Mouse (Mus musculus) midbrain, embryonic 15.5 days (tissue): ENCODE measurements around the gene Zfp277. TPM values are rescaled to one million over a fixed set of nuclear protein-coding genes. Genes with fewer than 3 reads are reported as not detected.

ENCODE experiments used
- ATAC-seq: fragments of 200-750 bp; cut with Nextera tagmentation; replicated peaks from 2 replicates; pipeline ENCODE4 v1.8.0; 2017; ENCODE audit warnings: moderate TSS enrichment
- H3K27ac ChIP-seq: fragments of 300-500 bp; sonication (generic); 2 replicates; pipeline ENCODE4 v1.5.1; 2015; ENCODE audit warnings: mild to moderate bottlenecking, inconsistent platforms
- H3K27me3 ChIP-seq: fragments of 300-500 bp; sonication (generic); replicated peaks from 2 replicates; pipeline ENCODE4 v1.6.1; 2015; ENCODE audit warnings: inconsistent platforms
- H3K36me3 ChIP-seq: fragments of 300-500 bp; sonication (generic); replicated peaks from 2 replicates; pipeline ENCODE4 v1.6.1; 2015; ENCODE audit warnings: inconsistent platforms
- H3K4me1 ChIP-seq: fragments of 300-500 bp; sonication (generic); 2 replicates; pipeline ENCODE4 v1.6.1; 2015; ENCODE audit warnings: inconsistent platforms
- H3K4me2 ChIP-seq: fragments of 300-500 bp; sonication (generic); 2 replicates; pipeline ENCODE4 v1.6.1; 2015; ENCODE audit warnings: inconsistent platforms, mild to moderate bottlenecking, moderate library complexity
- H3K4me3 ChIP-seq: fragments of 300-500 bp; sonication (generic); 2 replicates; pipeline ENCODE4 v1.5.1; 2015; ENCODE audit warnings: mild to moderate bottlenecking, inconsistent platforms
- H3K9ac ChIP-seq: fragments of 300-500 bp; sonication (generic); 2 replicates; pipeline ENCODE4 v1.6.1; 2015; ENCODE audit warnings: mild to moderate bottlenecking, inconsistent platforms
- H3K9me3 ChIP-seq: fragments of 300-500 bp; sonication (generic); 2 replicates; pipeline ENCODE4 v1.6.1; 2016; ENCODE audit warnings: inconsistent platforms
- WGBS: fragments of 180-500 bp; shearing (Covaris S2); methylation state at CpG from one replicate; pipeline ENCODE4 v1.1.7; 2015; ENCODE audit warnings: mixed read lengths; 5-methylcytosine and 5-hydroxymethylcytosine counted together
- polyA plus RNA-seq: library from polyadenylated mRNA; unstranded; fragments of >200 nt; fragmentation: Nextera tagmentation; extraction: Ambion mirVana; gene quantifications from 2 replicates; pipeline ENCODE4 v1.2.1, GENCODE M21; 2015

The Zfp277 gene
- polyA plus RNA-seq, 1 experiment from 2014 or later: 26.9 TPM

DNA sequence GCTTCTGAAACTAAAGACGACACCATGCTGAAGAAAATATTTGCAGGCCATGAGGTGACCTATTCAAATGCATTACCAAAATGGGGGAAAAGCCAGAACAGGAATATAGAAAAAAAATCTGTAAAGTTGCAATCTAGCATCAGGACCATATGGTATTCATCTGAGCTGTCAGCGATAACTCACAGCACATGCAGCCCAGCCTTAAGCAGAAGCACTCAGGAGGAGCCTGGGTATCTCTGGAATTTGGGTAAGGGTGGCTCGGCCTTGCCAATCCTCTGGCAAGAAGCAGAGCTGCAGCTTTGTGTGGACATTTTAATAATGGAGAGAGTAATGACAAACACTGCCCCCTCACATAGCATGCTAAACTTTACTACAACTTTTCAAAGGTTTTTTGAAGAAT lies 15.7 kb downstream of the Zfp277 start:
- Histone ChIP-seq H3K4me1 (no peaks in the 10 kb centered on the region), H3K9me3 (no peaks in the 10 kb centered on the region), H3K27me3 (no peaks in the 10 kb centered on the region), H3K36me3 (no peaks in the 10 kb centered on the region), H3K27ac (no peak overlapping the region), H3K4me2 (no peak overlapping the region), H3K4me3 (no peak overlapping the region), H3K9ac (no peak overlapping the region)
- no peak for ATAC-seq
- WGBS: 62% methylated on average over 3 of the region's 3 CpGs

DNA sequence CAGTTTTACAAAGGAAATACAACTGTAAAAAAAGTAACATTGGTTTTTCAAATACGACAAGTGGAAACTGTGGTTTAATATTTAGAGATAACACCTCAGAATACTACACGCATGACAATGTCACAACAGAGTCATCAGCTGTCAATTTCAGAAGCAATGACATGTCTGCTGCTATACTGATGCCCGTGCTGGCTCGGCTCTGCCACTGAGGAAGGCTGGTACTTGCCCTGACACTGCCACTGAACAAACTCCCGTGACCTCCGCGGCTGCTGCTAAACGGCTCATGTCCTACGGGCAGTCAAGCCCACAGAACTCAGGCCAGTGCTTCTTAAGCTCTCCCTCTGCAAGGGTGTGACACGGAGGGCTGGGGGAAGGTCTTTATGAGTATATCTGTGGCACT lies 18.1 kb downstream of the Zfp277 start:
- no peaks in the 10 kb centered on the region for H3K27me3 ChIP-seq
- H3K27ac ChIP-seq: no peak overlapping the region
- 82% methylated on average over 10 of the region's 10 CpGs for WGBS

DNA sequence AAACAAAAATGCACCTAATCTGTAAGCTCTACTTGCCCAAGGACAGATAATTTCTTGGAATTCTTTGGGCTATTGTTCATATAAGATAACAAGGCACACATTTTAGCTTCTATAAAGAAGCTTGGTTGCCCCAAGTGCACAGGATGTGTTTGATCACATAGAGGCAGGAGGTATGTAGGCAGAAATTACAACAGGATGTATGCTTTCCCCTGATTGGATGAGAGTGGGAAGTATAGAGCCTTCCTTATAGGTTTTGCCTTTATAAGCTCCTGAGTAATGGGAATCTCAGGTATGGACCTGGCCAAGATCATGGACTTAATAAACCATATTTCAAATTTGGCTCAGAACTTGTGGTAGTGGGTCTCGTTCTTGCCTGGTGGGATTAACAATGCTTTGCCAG lies 20.7 kb downstream of the Zfp277 start:
- Histone ChIP-seq H3K36me3 (no peaks in the 10 kb centered on the region), H3K27me3 (no peaks in the 10 kb centered on the region), H3K9me3 (no peaks in the 10 kb centered on the region), H3K4me1 (no peaks in the 10 kb centered on the region), H3K9ac (no peak overlapping the region), H3K4me2 (no peak overlapping the region), H3K4me3 (no peak overlapping the region), H3K27ac (no peak overlapping the region)
- WGBS: 88% methylated on average over 1 of the region's 1 CpGs
- ATAC-seq: no peak

More for the DNA sequence above, 18.1 kb downstream of the Zfp277 start:
- no peak overlapping the region for H3K4me3 ChIP-seq
- H3K4me2 ChIP-seq: no peak overlapping the region
- no peak for ATAC-seq
- H3K9me3 ChIP-seq: no peaks in the 10 kb centered on the region
- H3K4me1 ChIP-seq: no peaks in the 10 kb centered on the region
- H3K36me3 ChIP-seq: no peaks in the 10 kb centered on the region
- H3K9ac ChIP-seq: no peak overlapping the region

DNA sequence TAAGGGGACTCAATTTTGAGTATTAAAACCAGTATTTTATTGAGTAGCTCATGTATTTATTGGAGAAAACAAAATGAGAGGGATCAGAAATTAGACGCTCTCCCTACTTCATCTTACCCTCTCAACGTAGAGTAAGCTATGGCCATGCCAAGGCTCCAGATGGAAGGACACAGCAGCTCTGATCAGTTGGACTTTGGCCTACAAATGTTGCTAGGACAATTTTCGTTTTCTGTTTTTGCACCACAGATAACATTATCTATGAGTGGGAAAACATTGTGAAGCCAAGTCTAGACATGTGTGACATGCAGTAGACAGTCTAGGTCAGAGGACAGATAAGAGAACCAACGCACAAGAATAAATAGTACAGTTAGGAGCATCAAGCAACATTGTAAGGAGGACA lies 28.4 kb downstream of the Zfp277 start:
- Histone ChIP-seq H3K27me3 (no peaks in the 10 kb centered on the region), H3K36me3 (no peaks in the 10 kb centered on the region), H3K27ac (no peak overlapping the region), H3K4me3 (no peak overlapping the region), H3K4me1 (peaks cover 12% of the 10 kb centered on the region), H3K9me3 (no peaks in the 10 kb centered on the region), H3K9ac (no peak overlapping the region), H3K4me2 (no peak overlapping the region)
- WGBS: 97% methylated on average over 4 of the region's 4 CpGs
- ATAC-seq: no peak

- Histone ChIP-seq H3K9ac (no peak overlapping the region), H3K4me2 (peak overlapping the region; percentile 38), H3K36me3 (no peaks in the 10 kb centered on the region), H3K27me3 (no peaks in the 10 kb centered on the region), H3K4me3 (no peak overlapping the region), H3K27ac (peak overlapping the region; percentile 78), H3K9me3 (no peaks in the 10 kb centered on the region), H3K4me1 (peaks cover 12% of the 10 kb centered on the region)
- WGBS: 40% methylated on average over 8 of the region's 8 CpGs
- peak; percentile 81 for ATAC-seq
Observed at GRCm38 (mm10) chr12:40415312-40415925, 30.3 kb downstream of the Zfp277 start.

- peak; percentile 93 for ATAC-seq
- peaks cover 12% of the 10 kb centered on the region for H3K4me1 ChIP-seq
- peak overlapping the region; percentile 38 for H3K4me2 ChIP-seq
- peak overlapping the region; percentile 78 for H3K27ac ChIP-seq
- 15% methylated on average over 5 of the region's 5 CpGs for WGBS
- 0 out of 2 replicates have a peak overlapping the region, but pooled peaks have one; percentile 6 for H3K4me3 ChIP-seq
- no peaks in the 10 kb centered on the region for H3K27me3 ChIP-seq
- no peaks in the 10 kb centered on the region for H3K9me3 ChIP-seq
- H3K9ac ChIP-seq: no peak overlapping the region
- no peaks in the 10 kb centered on the region for H3K36me3 ChIP-seq
Observed at GRCm38 (mm10) chr12:40414682-40415311, 30.9 kb downstream of the Zfp277 start.

- H3K27ac ChIP-seq: no peak overlapping the region
- H3K9me3 ChIP-seq: no peaks in the 10 kb centered on the region
- no peak overlapping the region for H3K4me3 ChIP-seq
- H3K4me2 ChIP-seq: no peak overlapping the region
- H3K4me1 ChIP-seq: no peaks in the 10 kb centered on the region
- H3K36me3 ChIP-seq: no peaks in the 10 kb centered on the region
- no peak overlapping the region for H3K9ac ChIP-seq
- WGBS: 83% methylated on average over 10 of the region's 10 CpGs
- H3K27me3 ChIP-seq: no peaks in the 10 kb centered on the region
- no peak for ATAC-seq
Observed at GRCm38 (mm10) chr12:40399812-40400211, 45.9 kb downstream of the Zfp277 start.

DNA sequence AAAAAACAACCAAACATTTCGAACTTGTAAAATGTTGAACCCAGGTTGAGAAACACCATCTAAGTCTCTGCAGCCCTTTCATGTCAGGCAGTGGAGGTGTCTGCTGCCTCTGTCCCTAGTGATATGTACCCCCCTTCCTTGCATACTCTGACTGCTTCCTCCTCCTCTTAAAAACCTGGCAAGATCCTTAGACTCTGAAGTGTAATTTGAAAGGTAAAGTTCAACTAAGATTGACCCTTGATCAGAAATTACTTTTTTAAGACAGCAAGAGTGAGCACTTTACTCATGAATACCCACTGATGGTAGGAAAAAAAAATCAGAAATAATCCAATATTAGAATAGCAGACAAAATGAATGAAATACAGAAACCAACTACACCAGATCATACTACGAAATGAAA lies 46.3 kb downstream of the Zfp277 start:
- Histone ChIP-seq H3K4me2 (no peak overlapping the region), H3K9ac (no peak overlapping the region), H3K27me3 (no peaks in the 10 kb centered on the region), H3K4me1 (no peaks in the 10 kb centered on the region), H3K9me3 (no peaks in the 10 kb centered on the region), H3K27ac (no peak overlapping the region), H3K4me3 (no peak overlapping the region), H3K36me3 (no peaks in the 10 kb centered on the region)
- WGBS: 94% methylated on average over 2 of the region's 2 CpGs
- no peak for ATAC-seq

GRCm38 (mm10) chr12:40398916-40399315 lies 46.8 kb downstream of the Zfp277 start:
- no peaks in the 10 kb centered on the region for H3K4me1 ChIP-seq
- no peak for ATAC-seq
- no peaks in the 10 kb centered on the region for H3K9me3 ChIP-seq
- H3K27ac ChIP-seq: no peak overlapping the region
- WGBS: 71% methylated on average over 2 of the region's 2 CpGs
- H3K9ac ChIP-seq: no peak overlapping the region
- no peak overlapping the region for H3K4me3 ChIP-seq
- no peak overlapping the region for H3K4me2 ChIP-seq
- no peaks in the 10 kb centered on the region for H3K36me3 ChIP-seq
- H3K27me3 ChIP-seq: no peaks in the 10 kb centered on the region

DNA sequence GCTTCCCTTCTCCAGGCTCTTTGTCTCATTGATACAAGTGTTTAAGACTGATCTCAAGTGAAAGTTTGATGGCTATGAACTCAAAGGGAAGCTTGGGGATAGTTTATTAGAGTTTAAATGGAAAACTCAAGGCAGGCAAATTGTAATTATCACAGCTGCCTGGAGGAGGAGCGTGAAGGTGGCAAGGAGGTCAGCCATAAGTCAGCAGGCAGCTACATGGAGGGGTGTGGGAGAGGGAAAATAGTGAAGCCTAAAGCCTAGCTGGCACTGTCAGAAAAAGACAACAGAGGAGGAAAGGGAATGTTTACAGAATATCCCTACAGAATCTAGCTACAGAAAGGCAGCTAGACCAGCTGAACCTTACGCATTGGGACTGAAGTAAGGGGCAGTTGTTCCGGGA lies 52.8 kb downstream of the Zfp277 start:
- no peaks in the 10 kb centered on the region for H3K4me1 ChIP-seq
- H3K27me3 ChIP-seq: no peaks in the 10 kb centered on the region
- H3K27ac ChIP-seq: no peak overlapping the region
- no peak for ATAC-seq
- no peak overlapping the region for H3K4me2 ChIP-seq
- no peaks in the 10 kb centered on the region for H3K9me3 ChIP-seq
- no peak overlapping the region for H3K9ac ChIP-seq
- H3K36me3 ChIP-seq: no peaks in the 10 kb centered on the region
- 75% methylated on average over 3 of the region's 3 CpGs for WGBS
- H3K4me3 ChIP-seq: no peak overlapping the region

DNA sequence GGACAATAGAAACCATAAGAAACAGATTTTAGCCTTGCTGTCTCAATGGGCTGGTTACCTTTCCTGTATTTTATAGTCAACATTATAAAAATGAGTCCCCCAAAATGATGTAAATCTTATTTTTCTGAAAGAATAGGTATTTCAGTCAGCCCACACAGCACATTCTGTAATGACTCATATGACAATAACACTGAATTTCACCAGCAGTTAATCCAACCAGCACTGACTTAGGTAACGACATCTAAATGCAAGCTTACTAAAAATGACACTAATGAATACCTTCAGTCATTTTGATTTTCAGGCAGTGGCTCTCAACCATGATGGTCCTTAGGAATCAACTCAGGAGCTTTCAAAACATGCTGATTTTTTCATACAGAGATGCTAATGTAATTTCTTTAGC lies 54.4 kb downstream of the Zfp277 start:
- no peaks in the 10 kb centered on the region for H3K27me3 ChIP-seq
- no peak for ATAC-seq
- no peaks in the 10 kb centered on the region for H3K36me3 ChIP-seq
- no peaks in the 10 kb centered on the region for H3K4me1 ChIP-seq
- H3K27ac ChIP-seq: no peak overlapping the region
- no peak overlapping the region for H3K9ac ChIP-seq
- no peaks in the 10 kb centered on the region for H3K9me3 ChIP-seq
- H3K4me3 ChIP-seq: no peak overlapping the region
- 72% methylated on average over 1 of the region's 1 CpGs for WGBS
- no peak overlapping the region for H3K4me2 ChIP-seq

DNA sequence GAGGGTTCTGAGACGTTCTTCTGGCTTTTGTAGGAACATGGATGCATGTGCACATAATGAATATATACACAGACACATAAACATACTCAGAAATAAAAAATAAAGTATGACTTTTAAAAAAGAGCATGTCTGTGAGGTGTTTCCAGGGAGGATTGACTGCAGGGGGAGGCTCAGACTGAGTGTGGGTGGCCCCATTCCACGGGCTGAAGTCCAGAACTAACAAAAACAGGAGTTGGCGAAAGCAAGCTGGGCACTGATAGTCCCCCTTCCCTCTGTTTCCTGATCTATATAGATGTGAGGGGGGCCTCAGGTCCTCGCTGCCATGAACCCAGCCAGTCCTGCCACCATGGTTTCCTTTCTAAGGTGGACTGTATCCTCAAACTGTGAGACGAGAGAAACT lies 57.9 kb downstream of the Zfp277 start:
- 72% methylated on average over 5 of the region's 5 CpGs for WGBS
- no peaks in the 10 kb centered on the region for H3K27me3 ChIP-seq
- H3K9ac ChIP-seq: no peak overlapping the region
- H3K9me3 ChIP-seq: no peaks in the 10 kb centered on the region
- ATAC-seq: no peak
- no peak overlapping the region for H3K4me3 ChIP-seq
- H3K4me1 ChIP-seq: no peaks in the 10 kb centered on the region
- H3K4me2 ChIP-seq: no peak overlapping the region
- H3K27ac ChIP-seq: no peak overlapping the region
- H3K36me3 ChIP-seq: no peaks in the 10 kb centered on the region

GRCm38 (mm10) chr12:40385301-40385700 lies 60.4 kb downstream of the Zfp277 start:
- H3K9me3 ChIP-seq: no peaks in the 10 kb centered on the region
- H3K9ac ChIP-seq: no peak overlapping the region
- H3K4me3 ChIP-seq: no peak overlapping the region
- no peak for ATAC-seq
- 90% methylated on average over 4 of the region's 4 CpGs for WGBS
- H3K27me3 ChIP-seq: no peaks in the 10 kb centered on the region
- H3K27ac ChIP-seq: no peak overlapping the region
- H3K4me1 ChIP-seq: no peaks in the 10 kb centered on the region
- no peaks in the 10 kb centered on the region for H3K36me3 ChIP-seq
- no peak overlapping the region for H3K4me2 ChIP-seq
